Mouse (Mus musculus): ENCODE measurements at regions not wholly inside any gene's neighbourhood (a gene's known extent, or its start where the extent isn't known, plus 50 kb on each side); places are given as distances from the start of the nearest gene placed in this dataset.

DNA sequence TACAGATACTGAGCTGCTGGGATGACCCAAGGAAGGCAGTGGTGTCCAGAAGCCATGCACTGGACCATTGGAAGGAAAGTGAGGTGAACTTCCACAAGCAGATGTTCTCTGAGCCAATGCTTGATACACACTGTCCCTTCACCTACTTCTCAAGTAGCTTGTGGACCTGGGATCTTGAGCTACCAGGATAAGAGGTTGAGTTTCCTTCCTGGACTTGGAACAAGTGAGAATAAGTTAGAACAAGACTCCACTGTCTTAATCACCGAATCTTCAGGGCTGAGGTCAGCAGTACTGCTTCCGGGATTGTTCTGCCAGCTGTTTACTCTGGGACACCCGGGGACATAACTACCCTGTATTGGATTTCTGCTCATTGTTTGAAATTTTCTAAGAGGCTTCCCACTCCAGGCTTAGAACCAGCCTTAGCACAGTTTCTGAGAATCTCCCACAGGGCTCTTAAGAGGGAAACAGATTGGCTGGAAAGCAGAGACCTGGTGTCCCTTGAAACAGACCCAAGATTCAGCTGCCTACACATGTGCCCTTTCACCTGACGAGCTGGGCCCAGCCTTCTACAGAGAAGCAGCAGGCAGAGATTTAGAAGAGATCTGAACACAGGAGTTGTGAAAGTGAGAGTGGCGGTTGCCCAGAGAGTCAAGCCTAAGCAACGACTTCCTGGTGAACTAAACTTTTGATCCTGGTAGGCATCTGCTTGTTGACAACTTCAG, 87.5 kb downstream of the Irx2 start:
- no peaks in the 10 kb centered on the region for H3K9me3 ChIP-seq (ENCODE audit: low read depth, low read length)
- H3K4me1 ChIP-seq (ENCODE audit: insufficient read depth), result no peaks in the 10 kb centered on the region
- WGBS, result 44% methylated on average over 6 of the region's 6 CpGs
- H3K4me2 ChIP-seq, result no peak overlapping the region
- no peak for DNase-seq
- no peak overlapping the region for H3K9ac ChIP-seq
- H3K36me3 ChIP-seq (ENCODE audit: insufficient read depth), result no peaks in the 10 kb centered on the region
- ATAC-seq (ENCODE audit: insufficient read depth), result no peak
- H3K4me3 ChIP-seq (ENCODE audit: low read depth, low read length), result no peak overlapping the region
- no peak for TF ChIP-seq CTCF (IDR thresholded peaks at IDR 0.05; ENCODE audit: low read depth)
- H3K27ac ChIP-seq (ENCODE audit: low read depth), result no peak overlapping the region
- H3K27me3 ChIP-seq (ENCODE audit: insufficient read depth, low read length), result no peaks in the 10 kb centered on the region

DNA sequence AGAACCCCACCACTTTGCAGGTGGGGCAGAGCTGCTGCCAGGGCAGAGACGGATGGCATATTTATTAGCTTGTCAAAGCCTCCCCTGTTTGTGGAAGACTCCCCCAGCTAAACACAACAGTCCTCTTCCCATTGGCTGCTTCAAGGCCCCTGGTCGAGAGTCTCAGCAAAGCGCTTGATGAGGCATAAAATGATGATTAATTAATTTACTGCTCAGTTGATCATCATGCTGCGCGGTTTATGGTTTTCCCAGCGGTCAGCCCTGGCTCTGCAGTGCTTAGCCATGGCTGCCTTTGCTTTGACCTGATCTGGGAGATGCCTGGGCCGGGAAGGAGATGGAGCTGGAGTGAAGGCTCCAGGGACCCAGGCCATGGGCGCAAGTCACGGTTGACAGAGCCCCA, 98.5 kb downstream of the Irx2 start:
- ATAC-seq (ENCODE audit: insufficient read depth), result no peak

DNA sequence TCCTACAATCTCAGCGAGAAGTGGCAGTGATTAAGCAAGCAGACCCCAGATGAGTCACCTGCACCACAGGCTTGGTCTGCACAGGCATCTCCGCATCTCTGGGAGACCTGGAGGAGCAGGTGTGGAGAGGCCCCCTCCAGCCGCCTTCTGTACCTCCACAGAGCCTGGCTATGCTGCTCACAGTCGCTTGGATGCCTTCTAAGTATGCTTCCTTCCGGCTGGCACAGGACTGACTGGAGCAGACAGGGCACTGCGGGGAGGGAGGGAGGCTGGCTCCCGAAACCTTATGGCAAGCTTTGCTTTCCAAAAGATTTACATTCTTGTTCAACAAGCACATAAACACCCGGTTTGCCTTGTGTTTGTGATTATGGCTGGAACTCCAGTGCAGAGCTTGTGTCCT, 107.3 kb downstream of the Irx2 start:
- Histone ChIP-seq H3K4me2 (no peak overlapping the region), H3K36me3 (ENCODE audit: insufficient read depth) (no peaks in the 10 kb centered on the region), H3K9me3 (ENCODE audit: low read depth, low read length) (no peaks in the 10 kb centered on the region), H3K4me1 (ENCODE audit: insufficient read depth) (no peaks in the 10 kb centered on the region), H3K27me3 (ENCODE audit: insufficient read depth, low read length) (no peaks in the 10 kb centered on the region), H3K4me3 (ENCODE audit: low read depth, low read length) (no peak overlapping the region), H3K9ac (no peak overlapping the region), H3K27ac (ENCODE audit: low read depth) (no peak overlapping the region)
- DNase-seq (no peak), ATAC-seq (ENCODE audit: insufficient read depth) (no peak; the same call in 1 of the 2 replicates)
- no peak for TF ChIP-seq CTCF (IDR thresholded peaks at IDR 0.05; ENCODE audit: low read depth)
- 47% methylated on average over 8 of the region's 8 CpGs for WGBS

More for the DNA sequence above, 98.5 kb downstream of the Irx2 start:
- no peak overlapping the region for H3K27ac ChIP-seq (ENCODE audit: low read depth)
- no peaks in the 10 kb centered on the region for H3K36me3 ChIP-seq (ENCODE audit: insufficient read depth)
- no peak overlapping the region for H3K4me3 ChIP-seq (ENCODE audit: low read depth, low read length)
- 63% methylated on average over 9 of the region's 9 CpGs for WGBS
- H3K4me2 ChIP-seq, result no peak overlapping the region
- H3K4me1 ChIP-seq (ENCODE audit: insufficient read depth), result no peaks in the 10 kb centered on the region
- H3K27me3 ChIP-seq (ENCODE audit: insufficient read depth, low read length), result no peaks in the 10 kb centered on the region
- no peak overlapping the region for H3K9ac ChIP-seq
- no peak for TF ChIP-seq CTCF (IDR thresholded peaks at IDR 0.05; ENCODE audit: low read depth)
- DNase-seq, result no peak
- H3K9me3 ChIP-seq (ENCODE audit: low read depth, low read length), result no peaks in the 10 kb centered on the region

DNA sequence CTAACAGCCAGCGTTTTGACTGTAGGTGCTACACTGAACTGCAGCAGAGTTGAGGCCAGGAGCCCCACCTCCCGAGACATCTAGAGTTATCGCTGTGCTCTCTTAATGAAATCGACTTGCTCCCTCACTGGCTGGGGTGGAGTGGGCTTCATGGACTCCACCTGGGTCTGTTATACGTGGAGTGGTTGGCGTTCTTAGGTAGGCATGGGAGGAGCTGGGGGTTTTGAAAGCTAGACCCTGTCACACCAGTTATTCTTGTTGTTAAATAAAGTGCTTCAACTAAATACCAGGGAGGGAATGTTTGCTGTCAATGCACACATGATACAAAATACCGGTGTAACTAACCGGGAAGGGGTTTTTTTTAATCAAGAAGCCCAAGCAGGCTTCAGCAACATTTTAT, 108.4 kb downstream of the Irx2 start:
- H3K27ac ChIP-seq (ENCODE audit: low read depth), result peak overlapping the region; percentile 15; the same call in 1 of the 2 replicates
- ATAC-seq (ENCODE audit: insufficient read depth), result peak; percentile 83; the same call in 1 of the 2 replicates
- no peak for TF ChIP-seq CTCF (IDR thresholded peaks at IDR 0.05; ENCODE audit: low read depth)
- H3K4me3 ChIP-seq (ENCODE audit: low read depth, low read length), result no peak overlapping the region
- WGBS, result 54% methylated on average over 8 of the region's 8 CpGs
- H3K36me3 ChIP-seq (ENCODE audit: insufficient read depth), result no peaks in the 10 kb centered on the region
- H3K9me3 ChIP-seq (ENCODE audit: low read depth, low read length), result no peaks in the 10 kb centered on the region
- H3K9ac ChIP-seq, result no peak overlapping the region
- DNase-seq, result peak; percentile 58
- H3K4me2 ChIP-seq, result no peak overlapping the region
- no peaks in the 10 kb centered on the region for H3K27me3 ChIP-seq (ENCODE audit: insufficient read depth, low read length)
- no peaks in the 10 kb centered on the region for H3K4me1 ChIP-seq (ENCODE audit: insufficient read depth)

DNA sequence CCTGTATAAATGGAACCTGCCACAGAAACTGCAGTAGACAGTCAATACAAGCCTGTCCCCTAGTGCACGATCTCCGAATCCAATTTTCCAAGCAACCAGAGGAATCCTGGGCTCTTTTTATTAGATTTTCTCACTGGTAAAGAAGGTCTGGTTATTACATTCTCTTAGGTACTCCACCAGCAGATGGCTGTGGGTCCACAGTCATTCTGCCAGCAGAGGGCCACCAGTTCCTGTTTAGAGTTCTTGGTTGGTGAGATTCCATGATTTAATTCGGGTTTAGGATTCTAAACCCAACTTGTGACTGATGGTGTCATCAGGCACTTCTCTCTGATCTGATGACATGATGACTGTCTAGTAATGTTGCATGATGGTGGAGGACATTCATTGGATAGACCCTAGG, 118.6 kb downstream of the Irx2 start:
- Histone ChIP-seq H3K36me3 (ENCODE audit: insufficient read depth) (no peaks in the 10 kb centered on the region), H3K4me3 (ENCODE audit: low read depth, low read length) (no peak overlapping the region), H3K27ac (ENCODE audit: low read depth) (no peak overlapping the region), H3K4me2 (no peak overlapping the region), H3K9me3 (ENCODE audit: low read depth, low read length) (no peaks in the 10 kb centered on the region), H3K27me3 (ENCODE audit: insufficient read depth, low read length) (no peaks in the 10 kb centered on the region), H3K9ac (no peak overlapping the region), H3K4me1 (ENCODE audit: insufficient read depth) (no peaks in the 10 kb centered on the region)
- TF ChIP-seq CTCF (IDR thresholded peaks at IDR 0.05; ENCODE audit: low read depth), result no peak
- no peak for ATAC-seq (ENCODE audit: insufficient read depth)
- 74% methylated on average over 3 of the region's 3 CpGs for whole genome bisulfite sequencing
- DNase-seq, result no peak

DNA sequence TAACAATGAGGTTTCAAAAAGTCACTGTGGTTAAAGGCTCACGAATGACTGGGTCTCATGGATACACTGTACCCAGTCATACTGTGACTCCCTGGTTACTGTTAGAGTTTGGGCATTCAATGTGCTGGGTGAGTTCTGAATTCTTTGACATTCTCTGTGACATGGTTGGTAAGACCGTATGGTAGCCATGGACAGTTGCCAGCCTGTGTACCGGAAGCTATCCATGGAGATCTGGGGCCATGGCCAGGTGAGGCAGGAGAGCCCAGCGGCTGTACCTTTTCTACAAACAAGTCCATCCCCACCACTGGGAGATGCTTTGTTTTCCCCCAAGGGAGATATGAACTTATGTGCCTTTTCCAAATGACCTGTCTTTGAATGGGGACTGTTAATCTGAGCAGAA, 126.4 kb downstream of the Irx2 start:
- H3K4me2 ChIP-seq, result no peak overlapping the region
- no peaks in the 10 kb centered on the region for H3K9me3 ChIP-seq (ENCODE audit: low read depth, low read length)
- H3K4me1 ChIP-seq (ENCODE audit: insufficient read depth), result no peaks in the 10 kb centered on the region
- H3K36me3 ChIP-seq (ENCODE audit: insufficient read depth), result no peaks in the 10 kb centered on the region
- DNase-seq, result no peak
- no peak for TF ChIP-seq CTCF (IDR thresholded peaks at IDR 0.05; ENCODE audit: low read depth)
- ATAC-seq (ENCODE audit: insufficient read depth), result no peak
- no peak overlapping the region for H3K4me3 ChIP-seq (ENCODE audit: low read depth, low read length)
- H3K27ac ChIP-seq (ENCODE audit: low read depth), result no peak overlapping the region
- WGBS, result 87% methylated on average over 4 of the region's 4 CpGs
- H3K9ac ChIP-seq, result no peak overlapping the region
- no peaks in the 10 kb centered on the region for H3K27me3 ChIP-seq (ENCODE audit: insufficient read depth, low read length)

DNA sequence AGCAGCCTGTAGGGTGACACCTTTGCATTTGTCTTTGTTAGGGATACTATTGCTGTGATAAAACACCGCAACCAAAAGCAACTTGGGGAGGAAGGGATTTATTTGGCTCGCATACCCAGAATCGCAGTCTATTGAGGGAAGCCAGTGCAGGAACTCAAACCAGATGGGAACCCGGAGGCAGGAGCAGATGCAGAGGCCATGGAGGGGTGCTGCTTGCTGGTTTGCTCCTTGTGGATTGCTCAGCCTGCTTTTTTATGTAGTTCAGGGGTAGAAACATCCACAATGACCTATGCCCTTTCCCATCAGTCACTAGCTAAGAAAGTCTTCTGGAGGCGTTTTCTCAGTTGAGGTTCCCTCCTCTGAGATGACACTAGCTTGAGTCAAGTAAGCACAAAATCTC, 133.9 kb downstream of the Irx2 start:
- no peak overlapping the region for H3K9ac ChIP-seq
- no peaks in the 10 kb centered on the region for H3K36me3 ChIP-seq (ENCODE audit: insufficient read depth)
- no peak for ATAC-seq (ENCODE audit: insufficient read depth)
- no peaks in the 10 kb centered on the region for H3K9me3 ChIP-seq (ENCODE audit: low read depth, low read length)
- no peak overlapping the region for H3K4me2 ChIP-seq
- H3K27ac ChIP-seq (ENCODE audit: low read depth), result no peak overlapping the region
- 82% methylated on average over 5 of the region's 5 CpGs for WGBS
- DNase-seq, result no peak
- H3K27me3 ChIP-seq (ENCODE audit: insufficient read depth, low read length), result no peaks in the 10 kb centered on the region
- H3K4me3 ChIP-seq (ENCODE audit: low read depth, low read length), result no peak overlapping the region
- TF ChIP-seq CTCF (IDR thresholded peaks at IDR 0.05; ENCODE audit: low read depth), result no peak
- no peaks in the 10 kb centered on the region for H3K4me1 ChIP-seq (ENCODE audit: insufficient read depth)

Measured in lung, embryonic 14.5 days (tissue).